Mouse (Mus musculus): ENCODE data around the gene Cbwd1.

The Cbwd1 gene

GRCm38 (mm10) chr19:24972701-24973390 is 11.4 kb upstream of the Cbwd1 start:
- no peak for DNase-seq

GRCm38 (mm10) chr19:24971307-24971706 is 9.9 kb upstream of the Cbwd1 start:
- DNase-seq, result no peak

GRCm38 (mm10) chr19:24966941-24967340 is 5.5 kb upstream of the Cbwd1 start:
- no peak for DNase-seq

GRCm38 (mm10) chr19:24966203-24966602 is 4.8 kb upstream of the Cbwd1 start:
- no peak for DNase-seq

GRCm38 (mm10) chr19:24958531-24958930 is 2.9 kb downstream of the Cbwd1 start:
- DNase-seq, result no peak

GRCm38 (mm10) chr19:24945521-24946262 is 15.7 kb downstream of the Cbwd1 start:
- DNase-seq, result no peak

GRCm38 (mm10) chr19:24937084-24937483 is 24.3 kb downstream of the Cbwd1 start:
- no peak for DNase-seq

GRCm38 (mm10) chr19:24929041-24929440 is 32.4 kb downstream of the Cbwd1 start:
- DNase-seq, result no peak

GRCm38 (mm10) chr19:24920866-24921265 is 40.5 kb downstream of the Cbwd1 start:
- no peak for DNase-seq

- DNase-seq, result no peak
Observed at GRCm38 (mm10) chr19:24908385-24909155, 52.8 kb downstream of the Cbwd1 start.

- no peak for DNase-seq
Observed at GRCm38 (mm10) chr19:24907655-24908054, 53.8 kb downstream of the Cbwd1 start.

GRCm38 (mm10) chr19:24902821-24903220 is 58.6 kb downstream of the Cbwd1 start:
- DNase-seq, result no peak

GRCm38 (mm10) chr19:24902256-24902655 is 59.2 kb downstream of the Cbwd1 start:
- no peak for DNase-seq

GRCm38 (mm10) chr19:24901666-24902065 is 59.7 kb downstream of the Cbwd1 start:
- no peak for DNase-seq

- DNase-seq, result no peak
Observed at GRCm38 (mm10) chr19:24900581-24901220, 60.7 kb downstream of the Cbwd1 start, which contains the start of gene Foxd4. Gene Foxd4, minus strand, starts transcription at chr19:24901197.

GRCm38 (mm10) chr19:24899578-24900544 is 61.5 kb downstream of the Cbwd1 start:
- peak; percentile 21 for DNase-seq

- peak; percentile 15 for DNase-seq
Observed at GRCm38 (mm10) chr19:24898737-24899577, 62.5 kb downstream of the Cbwd1 start.

GRCm38 (mm10) chr19:24897896-24898736 is 63.3 kb downstream of the Cbwd1 start:
- DNase-seq, result no peak

GRCm38 (mm10) chr19:24897006-24897895 is 64.2 kb downstream of the Cbwd1 start:
- DNase-seq, result peak; percentile 23

Data from right cerebral cortex, postnatal 4 days (tissue).